Mouse (Mus musculus) midbrain, embryonic 11.5 days (tissue): ENCODE results near the gene Psd4. TPM values are rescaled to one million over a fixed set of nuclear protein-coding genes. Genes with fewer than 3 reads are reported as not detected.

Experiments
- ATAC-seq: fragments of 200-750 bp; cut with Nextera tagmentation; 2 replicates; pipeline ENCODE4 v1.8.0; 2017; ENCODE audit warnings: moderate TSS enrichment, moderate library complexity; ENCODE audit not compliant: low FRiP score
- DNase-seq: peaks from one replicate; pipeline ENCODE4 v3.0.0; 2015; ENCODE audit warnings: low spot score; ENCODE audit errors: missing footprints
- H3K27ac ChIP-seq: fragments of 300-500 bp; sonication (generic); 2 replicates; pipeline ENCODE4 v1.5.1; 2014; ENCODE audit warnings: low read depth, low read length
- H3K27me3 ChIP-seq: fragments of 300-500 bp; sonication (generic); 2 replicates; pipeline ENCODE4 v1.6.1; 2014; ENCODE audit warnings: mild to moderate bottlenecking, low read length, moderate library complexity, mixed read lengths; ENCODE audit not compliant: control insufficient read depth, insufficient read depth
- H3K36me3 ChIP-seq: fragments of 300-500 bp; sonication (generic); 2 replicates; pipeline ENCODE4 v1.6.1; 2014; ENCODE audit warnings: mild to moderate bottlenecking, low read length, moderate library complexity, mixed read lengths; ENCODE audit not compliant: control insufficient read depth, insufficient read depth
- H3K4me1 ChIP-seq: fragments of 300-500 bp; sonication (generic); 2 replicates; pipeline ENCODE4 v1.6.1; 2014; ENCODE audit warnings: low read length; ENCODE audit not compliant: control insufficient read depth, insufficient read depth
- H3K4me2 ChIP-seq: fragments of 300-500 bp; sonication (generic); 2 replicates; pipeline ENCODE4 v1.6.1; 2014; ENCODE audit warnings: mild to moderate bottlenecking, moderate library complexity
- H3K4me3 ChIP-seq: fragments of 300-500 bp; sonication (generic); 2 replicates; pipeline ENCODE4 v1.5.1; 2014; ENCODE audit warnings: low read depth, low read length
- H3K9ac ChIP-seq: fragments of 300-500 bp; sonication (generic); 2 replicates; pipeline ENCODE4 v1.6.1; 2014; ENCODE audit warnings: low read length
- H3K9me3 ChIP-seq: fragments of 300-500 bp; sonication (generic); 2 replicates; pipeline ENCODE4 v1.6.1; 2016; ENCODE audit warnings: low read length; ENCODE audit not compliant: control insufficient read depth
- WGBS: fragments of 180-500 bp; shearing (Covaris S2); extraction: QIAGEN DNeasy Blood & Tissue Kit; methylation state at CpG from one replicate; pipeline ENCODE4 v1.1.7; 2014; 5-methylcytosine and 5-hydroxymethylcytosine counted together
- polyA plus RNA-seq: library from polyadenylated mRNA; unstranded; fragments of >200 nt; fragmentation: Nextera tagmentation; extraction: Ambion mirVana; gene quantifications from 2 replicates; pipeline ENCODE4 v1.2.1, GENCODE M21; 2014

The Psd4 gene
- polyA plus RNA-seq, 1 experiment from 2014 or later, result 0.36 TPM

GRCm38 (mm10) chr2:24442303-24442925, 75.0 kb downstream of the Psd4 start:
- WGBS, result 56% methylated on average over 4 of the region's 4 CpGs
- no peaks in the 10 kb centered on the region for H3K9me3 ChIP-seq

GRCm38 (mm10) chr2:24443256-24443790, 75.9 kb downstream of the Psd4 start:
- no peak for DNase-seq
- ATAC-seq, result no peak
- H3K9ac ChIP-seq, result no peak overlapping the region
- no peaks in the 10 kb centered on the region for H3K36me3 ChIP-seq
- H3K4me2 ChIP-seq, result no peak overlapping the region
- WGBS, result 42% methylated on average over 3 of the region's 3 CpGs
- H3K27me3 ChIP-seq, result no peaks in the 10 kb centered on the region
- H3K9me3 ChIP-seq, result no peaks in the 10 kb centered on the region
- H3K4me3 ChIP-seq, result no peak overlapping the region
- H3K27ac ChIP-seq, result no peak overlapping the region
- no peaks in the 10 kb centered on the region for H3K4me1 ChIP-seq

More at GRCm38 (mm10) chr2:24442303-24442925, 75.0 kb downstream of the Psd4 start:
- no peak for DNase-seq
- no peaks in the 10 kb centered on the region for H3K4me1 ChIP-seq
- no peak overlapping the region for H3K9ac ChIP-seq
- H3K36me3 ChIP-seq, result no peaks in the 10 kb centered on the region
- H3K4me3 ChIP-seq, result no peak overlapping the region
- H3K4me2 ChIP-seq, result no peak overlapping the region
- H3K27ac ChIP-seq, result no peak overlapping the region
- H3K27me3 ChIP-seq, result no peaks in the 10 kb centered on the region
- ATAC-seq, result no peak

- no peaks in the 10 kb centered on the region for H3K36me3 ChIP-seq
- H3K4me1 ChIP-seq, result no peaks in the 10 kb centered on the region
- DNase-seq, result no peak
- no peaks in the 10 kb centered on the region for H3K9me3 ChIP-seq
- ATAC-seq, result no peak
- H3K27ac ChIP-seq, result no peak overlapping the region
- no peak overlapping the region for H3K4me2 ChIP-seq
- H3K27me3 ChIP-seq, result no peaks in the 10 kb centered on the region
- no peak overlapping the region for H3K9ac ChIP-seq
- no peak overlapping the region for H3K4me3 ChIP-seq
- 81% methylated on average over 4 of the region's 4 CpGs for WGBS
These were observed 81.7 kb downstream of the Psd4 start for GRCm38 (mm10) chr2:24449111-24449510.

GRCm38 (mm10) chr2:24453206-24453605, 85.8 kb downstream of the Psd4 start:
- Histone ChIP-seq H3K4me3 (no peak overlapping the region), H3K4me1 (no peaks in the 10 kb centered on the region), H3K4me2 (no peak overlapping the region), H3K36me3 (no peaks in the 10 kb centered on the region), H3K9ac (no peak overlapping the region), H3K9me3 (no peaks in the 10 kb centered on the region), H3K27me3 (no peaks in the 10 kb centered on the region), H3K27ac (no peak overlapping the region)
- 81% methylated on average over 5 of the region's 5 CpGs for WGBS
- ATAC-seq (no peak), DNase-seq (no peak)

- H3K27ac ChIP-seq, result no peak overlapping the region
- H3K4me1 ChIP-seq, result no peaks in the 10 kb centered on the region
- H3K36me3 ChIP-seq, result no peaks in the 10 kb centered on the region
- DNase-seq (no peak), ATAC-seq (0 out of 2 replicates have a peak, but pooled peaks have one; percentile 54)
- no peaks in the 10 kb centered on the region for H3K9me3 ChIP-seq
- no peaks in the 10 kb centered on the region for H3K27me3 ChIP-seq
- H3K4me3 ChIP-seq, result no peak overlapping the region
- H3K4me2 ChIP-seq, result no peak overlapping the region
- H3K9ac ChIP-seq, result no peak overlapping the region
- 27% methylated on average over 1 of the region's 1 CpGs for WGBS
These were observed 87.1 kb downstream of the Psd4 start for GRCm38 (mm10) chr2:24454429-24455011.

- H3K36me3 ChIP-seq, result no peaks in the 10 kb centered on the region
- H3K27me3 ChIP-seq, result no peaks in the 10 kb centered on the region
- no peaks in the 10 kb centered on the region for H3K9me3 ChIP-seq
- H3K27ac ChIP-seq, result no peak overlapping the region
- no peak overlapping the region for H3K4me3 ChIP-seq
- H3K4me1 ChIP-seq, result no peaks in the 10 kb centered on the region
- DNase-seq (no peak), ATAC-seq (no peak)
- H3K9ac ChIP-seq, result no peak overlapping the region
- 40% methylated on average over 6 of the region's 6 CpGs for WGBS
- no peak overlapping the region for H3K4me2 ChIP-seq
These were observed 87.9 kb downstream of the Psd4 start for GRCm38 (mm10) chr2:24455057-24455855.

- WGBS, result 90% methylated on average over 4 of the region's 4 CpGs
- no peak overlapping the region for H3K9ac ChIP-seq
- no peak overlapping the region for H3K4me2 ChIP-seq
- H3K27ac ChIP-seq, result no peak overlapping the region
- H3K4me3 ChIP-seq, result no peak overlapping the region
- ATAC-seq, result no peak
- DNase-seq, result no peak
- no peaks in the 10 kb centered on the region for H3K9me3 ChIP-seq
- no peaks in the 10 kb centered on the region for H3K36me3 ChIP-seq
- H3K4me1 ChIP-seq, result no peaks in the 10 kb centered on the region
- no peaks in the 10 kb centered on the region for H3K27me3 ChIP-seq
These were observed 89.5 kb downstream of the Psd4 start for GRCm38 (mm10) chr2:24456841-24457240.

GRCm38 (mm10) chr2:24460112-24460807, 92.9 kb downstream of the Psd4 start:
- Histone ChIP-seq H3K36me3 (no peaks in the 10 kb centered on the region), H3K4me2 (no peak overlapping the region), H3K27me3 (no peaks in the 10 kb centered on the region), H3K9ac (no peak overlapping the region), H3K27ac (no peak overlapping the region), H3K9me3 (no peaks in the 10 kb centered on the region), H3K4me3 (no peak overlapping the region), H3K4me1 (no peaks in the 10 kb centered on the region)
- ATAC-seq, result no peak
- DNase-seq, result no peak
- WGBS, result 49% methylated on average over 9 of the region's 9 CpGs
